Mouse (Mus musculus) fibroblast of lung, adult 2 months (primary cell): ENCODE measurements around the gene Fam89b.
A peak's percentile ranks its signal among the peaks of the same experiment; 100 is the strongest.
"Not testable (repeated sequence)": the region's sequence is repeated elsewhere in the genome, so short reads cannot be mapped to it uniquely, and the experiment has no call there.

Source experiments
- DNase-seq: peaks from one replicate; pipeline ENCODE4 v3.0.0-alpha.2; 2011; ENCODE audit warnings: low read depth

The Fam89b gene

GRCm38 (mm10) chr19:5711218-5711617 lies 18.2 kb downstream of the Fam89b start:
- no peak for DNase-seq

GRCm38 (mm10) chr19:5710581-5710980 lies 18.9 kb downstream of the Fam89b start:
- DNase-seq: no peak

GRCm38 (mm10) chr19:5710068-5710467 lies 19.4 kb downstream of the Fam89b start:
- DNase-seq: no peak

GRCm38 (mm10) chr19:5704801-5705571 lies 24.5 kb downstream of the Fam89b start:
- DNase-seq: no peak

- DNase-seq: no peak
Measured at GRCm38 (mm10) chr19:5704163-5704800, 25.2 kb downstream of the Fam89b start, which contains the start of gene Kcnk7. TSS of gene Kcnk7 (plus strand) at chr19:5704367.

- DNase-seq: no peak
Measured at GRCm38 (mm10) chr19:5695849-5696462, 33.5 kb downstream of the Fam89b start.

- DNase-seq: no peak
Measured at GRCm38 (mm10) chr19:5693801-5694200, 35.7 kb downstream of the Fam89b start.

GRCm38 (mm10) chr19:5692913-5693396 lies 36.5 kb downstream of the Fam89b start:
- no peak for DNase-seq

- DNase-seq: no peak
Measured at GRCm38 (mm10) chr19:5692086-5692912, 37.2 kb downstream of the Fam89b start.

- no peak for DNase-seq
Measured at GRCm38 (mm10) chr19:5691601-5692000, 37.9 kb downstream of the Fam89b start.

- DNase-seq: no peak
Measured at GRCm38 (mm10) chr19:5690343-5690735, 39.1 kb downstream of the Fam89b start.

- peak; percentile 67 for DNase-seq
Measured at GRCm38 (mm10) chr19:5689565-5690342, 39.7 kb downstream of the Fam89b start.

GRCm38 (mm10) chr19:5689088-5689428 lies 40.4 kb downstream of the Fam89b start:
- DNase-seq: no peak

- DNase-seq: peak; percentile 99
Measured at GRCm38 (mm10) chr19:5688200-5689087, 41.0 kb downstream of the Fam89b start, which contains the start of the genes Map3k11 and Pcnx3. TSS of gene Map3k11 (plus strand) at chr19:5688742. TSS of gene Pcnx3 (minus strand) at chr19:5688908.

- no peak for DNase-seq
Measured at GRCm38 (mm10) chr19:5687738-5688137, 41.7 kb downstream of the Fam89b start.

GRCm38 (mm10) chr19:5686954-5687353 lies 42.5 kb downstream of the Fam89b start:
- DNase-seq: not testable (repeated sequence)

GRCm38 (mm10) chr19:5686437-5686836 lies 43.0 kb downstream of the Fam89b start:
- DNase-seq: no peak

- DNase-seq: no peak
Measured at GRCm38 (mm10) chr19:5685861-5686260, 43.6 kb downstream of the Fam89b start.

- DNase-seq: no peak
Measured at GRCm38 (mm10) chr19:5685431-5685830, 44.0 kb downstream of the Fam89b start.

GRCm38 (mm10) chr19:5684985-5685384 lies 44.5 kb downstream of the Fam89b start:
- no peak for DNase-seq
